Mouse (Mus musculus): ENCODE measurements around the gene Pom121. TPM values are rescaled to one million over a fixed set of nuclear protein-coding genes. Genes with fewer than 3 reads are reported as not detected.

Pom121 gene
- polyA plus RNA-seq, 1 experiment = 31.2 TPM

DNA sequence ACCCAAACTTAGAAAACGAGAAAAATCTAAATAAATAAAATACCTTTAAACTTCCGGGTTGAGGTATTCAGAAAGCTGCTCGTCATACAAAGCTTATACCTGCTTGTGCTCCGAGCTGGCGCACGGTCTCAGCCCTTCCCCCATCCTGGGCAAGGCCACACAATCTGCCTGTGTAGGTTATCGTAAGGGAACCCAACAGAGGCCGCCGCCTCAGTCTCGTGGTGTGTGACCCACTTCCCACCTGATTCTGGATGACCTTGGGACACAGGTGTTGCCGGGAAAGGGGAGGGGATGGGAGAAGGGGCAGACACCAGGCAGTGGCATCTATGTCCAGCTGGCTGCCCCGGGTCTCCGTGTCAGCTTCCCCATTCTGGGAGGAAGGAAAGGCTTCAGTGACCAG lies 42.7 kb downstream of the Pom121 start:
- WGBS = 81% methylated on average over 13 of the region's 13 CpGs
- TF ChIP-seq POLR2A (IDR thresholded peaks at IDR 0.05; ENCODE audit: borderline replicate concordance, insufficient read depth, low read length) (no peak), CTCF (IDR thresholded peaks at IDR 0.05; ENCODE audit: borderline replicate concordance, insufficient read depth, low read depth, low read length) (no peak)
- H3K4me1 ChIP-seq (ENCODE audit: control insufficient read depth, insufficient read depth, low read length) = no peaks in the 10 kb centered on the region
- no peak overlapping the region for H3K27ac ChIP-seq (ENCODE audit: insufficient read depth, low read length)
- no peaks in the 10 kb centered on the region for H3K27me3 ChIP-seq (ENCODE audit: control insufficient read depth, insufficient read depth, low read length)
- DNase-seq = no peak
- H3K4me3 ChIP-seq (replicated peaks; ENCODE audit: insufficient read depth, low read depth, low read length) = no peak overlapping the region

- Histone ChIP-seq H3K27me3 (ENCODE audit: control insufficient read depth, insufficient read depth, low read length) (no peaks in the 10 kb centered on the region), H3K27ac (ENCODE audit: insufficient read depth, low read length) (no peak within 1 kb of the TSS), H3K4me1 (ENCODE audit: control insufficient read depth, insufficient read depth, low read length) (peaks cover 4% of the 10 kb centered on the region; the same call in 1 of the 2 replicates), H3K4me3 (replicated peaks; ENCODE audit: insufficient read depth, low read depth, low read length) (no peak within 1 kb of the TSS)
- 88% methylated on average over 35 of the region's 35 CpGs for WGBS
- DNase-seq = no peak
- TF ChIP-seq POLR2A (IDR thresholded peaks at IDR 0.05; ENCODE audit: borderline replicate concordance, insufficient read depth, low read length) = no peak
- TF ChIP-seq CTCF (IDR thresholded peaks at IDR 0.05; ENCODE audit: borderline replicate concordance, insufficient read depth, low read depth, low read length) = no peak
Observed at GRCm38 (mm10) chr5:135349862-135350261, 44.5 kb downstream of the Pom121 start, which contains the start of gene Fkbp6. Gene Fkbp6 (minus strand): TSS chr5:135350044.

DNA sequence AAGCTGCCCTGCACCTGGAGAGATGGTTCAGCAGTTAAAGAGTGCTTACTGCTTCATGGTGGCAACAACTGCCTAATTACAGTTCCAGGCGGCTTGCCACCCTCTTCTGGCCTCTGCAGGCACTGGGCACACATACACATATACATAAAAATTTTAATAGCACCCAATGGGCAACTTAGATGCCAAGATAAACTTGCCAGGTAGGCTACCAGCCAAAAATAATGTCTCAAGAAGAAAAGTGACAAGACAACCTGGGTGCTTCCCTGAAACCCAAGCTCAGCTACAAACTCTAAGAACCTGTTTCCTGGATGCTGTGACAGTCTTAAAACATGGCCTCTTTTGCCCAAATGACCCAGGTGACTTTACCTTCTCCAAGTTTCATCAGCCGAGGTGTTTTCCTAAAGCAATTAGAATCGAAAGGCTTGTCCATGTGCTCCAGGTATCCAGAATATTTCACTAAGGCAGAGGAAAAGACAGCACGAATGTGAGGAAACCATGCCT lies 46.8 kb downstream of the Pom121 start:
- no peak for DNase-seq
- no peak overlapping the region for H3K4me3 ChIP-seq (replicated peaks; ENCODE audit: insufficient read depth, low read depth, low read length)
- H3K4me1 ChIP-seq (ENCODE audit: control insufficient read depth, insufficient read depth, low read length) = peaks cover 4% of the 10 kb centered on the region; the same call in 1 of the 2 replicates
- WGBS = 62% methylated on average over 4 of the region's 4 CpGs
- H3K27ac ChIP-seq (ENCODE audit: insufficient read depth, low read length) = no peak overlapping the region
- H3K27me3 ChIP-seq (ENCODE audit: control insufficient read depth, insufficient read depth, low read length) = no peaks in the 10 kb centered on the region
- TF ChIP-seq POLR2A (IDR thresholded peaks at IDR 0.05; ENCODE audit: borderline replicate concordance, insufficient read depth, low read length) (no peak), CTCF (IDR thresholded peaks at IDR 0.05; ENCODE audit: borderline replicate concordance, insufficient read depth, low read depth, low read length) (no peak)

- no peaks in the 10 kb centered on the region for H3K27me3 ChIP-seq (ENCODE audit: control insufficient read depth, insufficient read depth, low read length)
- TF ChIP-seq POLR2A (IDR thresholded peaks at IDR 0.05; ENCODE audit: borderline replicate concordance, insufficient read depth, low read length) (no peak), CTCF (IDR thresholded peaks at IDR 0.05; ENCODE audit: borderline replicate concordance, insufficient read depth, low read depth, low read length) (no peak)
- WGBS = 6% methylated on average over 1 of the region's 1 CpGs
- peaks cover 4% of the 10 kb centered on the region; the same call in 1 of the 2 replicates for H3K4me1 ChIP-seq (ENCODE audit: control insufficient read depth, insufficient read depth, low read length)
- H3K27ac ChIP-seq (ENCODE audit: insufficient read depth, low read length) = no peak overlapping the region
- DNase-seq = no peak
- H3K4me3 ChIP-seq (replicated peaks; ENCODE audit: insufficient read depth, low read depth, low read length) = no peak overlapping the region
Observed at GRCm38 (mm10) chr5:135346430-135346829, 47.9 kb downstream of the Pom121 start.

GRCm38 (mm10) chr5:135345989-135346388 lies 48.4 kb downstream of the Pom121 start:
- TF ChIP-seq POLR2A (IDR thresholded peaks at IDR 0.05; ENCODE audit: borderline replicate concordance, insufficient read depth, low read length) = no peak
- TF ChIP-seq CTCF (IDR thresholded peaks at IDR 0.05; ENCODE audit: borderline replicate concordance, insufficient read depth, low read depth, low read length) = no peak
- Histone ChIP-seq H3K27ac (ENCODE audit: insufficient read depth, low read length) (no peak overlapping the region), H3K4me1 (ENCODE audit: control insufficient read depth, insufficient read depth, low read length) (peaks cover 4% of the 10 kb centered on the region; the same call in 1 of the 2 replicates), H3K4me3 (replicated peaks; ENCODE audit: insufficient read depth, low read depth, low read length) (no peak overlapping the region), H3K27me3 (ENCODE audit: control insufficient read depth, insufficient read depth, low read length) (no peaks in the 10 kb centered on the region)
- DNase-seq = no peak
- 28% methylated on average over 7 of the region's 7 CpGs for WGBS

DNA sequence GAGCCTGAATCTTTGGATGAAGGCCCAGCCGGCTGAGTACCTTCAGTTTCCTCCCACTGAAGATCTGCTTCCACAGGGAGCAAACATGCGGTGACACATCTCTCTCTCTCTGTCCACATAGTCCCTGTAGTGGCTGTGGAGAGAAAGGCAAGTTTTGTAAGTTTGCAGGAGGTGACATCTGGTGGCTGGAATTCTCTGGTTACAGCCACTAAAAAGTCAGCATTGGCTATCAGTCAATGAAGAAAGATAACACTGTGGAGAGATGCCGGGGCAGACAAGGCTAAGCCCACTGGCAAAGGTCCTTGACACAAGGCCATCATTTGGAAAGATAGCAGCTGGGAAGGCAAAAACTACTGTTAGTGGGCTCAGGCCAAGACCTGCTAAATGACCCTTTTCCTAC lies 56.8 kb downstream of the Pom121 start:
- TF ChIP-seq CTCF (IDR thresholded peaks at IDR 0.05; ENCODE audit: borderline replicate concordance, insufficient read depth, low read depth, low read length) (no peak), POLR2A (IDR thresholded peaks at IDR 0.05; ENCODE audit: borderline replicate concordance, insufficient read depth, low read length) (no peak)
- Histone ChIP-seq H3K27me3 (ENCODE audit: control insufficient read depth, insufficient read depth, low read length) (no peaks in the 10 kb centered on the region), H3K4me3 (replicated peaks; ENCODE audit: insufficient read depth, low read depth, low read length) (no peak overlapping the region), H3K4me1 (ENCODE audit: control insufficient read depth, insufficient read depth, low read length) (no peaks in the 10 kb centered on the region), H3K27ac (ENCODE audit: insufficient read depth, low read length) (no peak overlapping the region)
- WGBS = 48% methylated on average over 3 of the region's 3 CpGs
- DNase-seq = no peak

DNA sequence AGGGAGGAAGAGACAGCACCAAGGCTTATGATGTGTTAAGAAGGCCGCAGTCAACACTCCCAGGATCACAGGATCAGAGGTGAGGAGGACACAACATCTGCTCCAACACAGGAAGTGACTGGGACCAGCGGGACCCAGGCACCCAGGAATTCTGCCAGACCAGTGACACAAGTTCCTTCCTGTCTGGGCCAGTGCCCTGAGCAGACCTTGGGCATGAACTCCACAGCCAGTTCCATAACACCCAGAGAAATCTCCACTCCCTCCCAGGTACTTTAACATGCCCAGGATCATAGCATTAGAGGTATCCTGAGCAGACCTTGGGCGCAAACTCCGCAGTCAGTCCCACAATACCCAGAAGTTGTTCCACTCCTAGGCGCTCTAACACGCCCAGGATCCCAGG lies 63.2 kb downstream of the Pom121 start:
- Histone ChIP-seq H3K27ac (ENCODE audit: insufficient read depth, low read length) (no peak overlapping the region), H3K4me3 (replicated peaks; ENCODE audit: insufficient read depth, low read depth, low read length) (no peak overlapping the region), H3K27me3 (ENCODE audit: control insufficient read depth, insufficient read depth, low read length) (no peaks in the 10 kb centered on the region), H3K4me1 (ENCODE audit: control insufficient read depth, insufficient read depth, low read length) (no peaks in the 10 kb centered on the region)
- WGBS = 84% methylated on average over 6 of the region's 6 CpGs
- no peak for DNase-seq
- TF ChIP-seq POLR2A (IDR thresholded peaks at IDR 0.05; ENCODE audit: borderline replicate concordance, insufficient read depth, low read length) (no peak), CTCF (IDR thresholded peaks at IDR 0.05; ENCODE audit: borderline replicate concordance, insufficient read depth, low read depth, low read length) (no peak)

- WGBS = 81% methylated on average over 5 of the region's 5 CpGs
- Histone ChIP-seq H3K27me3 (ENCODE audit: control insufficient read depth, insufficient read depth, low read length) (no peaks in the 10 kb centered on the region), H3K4me3 (replicated peaks; ENCODE audit: insufficient read depth, low read depth, low read length) (no peak overlapping the region), H3K27ac (ENCODE audit: insufficient read depth, low read length) (no peak overlapping the region), H3K4me1 (ENCODE audit: control insufficient read depth, insufficient read depth, low read length) (no peaks in the 10 kb centered on the region)
- DNase-seq = no peak
- TF ChIP-seq POLR2A (IDR thresholded peaks at IDR 0.05; ENCODE audit: borderline replicate concordance, insufficient read depth, low read length) (no peak), CTCF (IDR thresholded peaks at IDR 0.05; ENCODE audit: borderline replicate concordance, insufficient read depth, low read depth, low read length) (no peak)
Observed at GRCm38 (mm10) chr5:135330201-135330600, 64.1 kb downstream of the Pom121 start.

All from cerebellum, adult 2 months (tissue).